Mouse (Mus musculus) cerebellum, adult (tissue): ENCODE measurements around the gene Ctbp1.

Source experiments
- ATAC-seq: cut with Nextera tagmentation; 2 replicates; pipeline ENCODE4 v1.9.2; 2017; ENCODE audit warnings: mild to moderate bottlenecking, moderate library complexity, mixed read lengths; ENCODE audit not compliant: insufficient number of reproducible peaks, low FRiP score, low TSS enrichment

Ctbp1 gene

DNA sequence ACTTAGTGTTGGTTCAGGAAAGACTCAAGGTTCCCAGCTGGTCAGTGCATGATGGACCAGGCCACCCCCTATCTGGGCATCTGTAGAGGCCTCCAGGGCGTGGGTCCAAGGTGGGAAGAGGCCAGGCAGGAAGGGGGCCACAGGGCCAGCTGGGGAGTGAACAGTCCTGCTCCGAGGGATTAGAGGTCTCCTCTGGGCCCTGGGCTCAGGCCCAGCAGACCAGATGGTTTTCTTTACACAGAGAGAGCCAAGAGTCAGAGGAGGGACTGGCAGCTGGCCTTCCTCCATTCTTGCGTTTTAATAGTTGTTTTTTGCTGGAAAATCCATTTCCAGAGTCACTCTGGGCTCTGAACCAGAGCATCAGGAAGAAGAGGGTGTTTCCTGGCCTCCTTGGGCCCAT, 29.1 kb downstream of the Ctbp1 start:
- ATAC-seq = peak; percentile 78

DNA sequence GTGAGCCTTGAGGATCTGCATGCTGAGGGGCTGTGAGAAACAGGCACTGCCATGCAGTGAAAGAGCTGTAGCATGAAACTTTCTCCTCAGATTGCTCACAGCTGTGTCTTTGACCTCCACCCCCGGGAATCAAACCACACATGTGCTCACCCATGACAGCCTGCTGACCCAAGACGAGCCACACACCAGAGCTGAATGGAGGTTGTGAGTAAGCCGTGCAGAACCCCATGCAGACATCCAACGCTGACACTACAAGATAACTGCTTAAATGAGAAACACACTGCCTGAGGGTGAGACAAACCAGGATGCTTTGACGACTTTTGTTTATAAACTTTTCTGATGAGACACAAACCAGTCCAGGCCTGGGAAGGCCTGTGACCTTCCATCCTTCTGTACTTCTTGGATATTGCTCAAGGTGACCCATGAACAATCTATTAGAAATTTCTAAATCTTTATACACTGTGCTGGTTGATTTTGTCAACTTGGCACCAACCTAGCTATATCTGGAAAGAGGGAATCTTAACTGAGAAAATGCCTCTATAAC, 30.3 kb downstream of the Ctbp1 start:
- no peak for ATAC-seq

DNA sequence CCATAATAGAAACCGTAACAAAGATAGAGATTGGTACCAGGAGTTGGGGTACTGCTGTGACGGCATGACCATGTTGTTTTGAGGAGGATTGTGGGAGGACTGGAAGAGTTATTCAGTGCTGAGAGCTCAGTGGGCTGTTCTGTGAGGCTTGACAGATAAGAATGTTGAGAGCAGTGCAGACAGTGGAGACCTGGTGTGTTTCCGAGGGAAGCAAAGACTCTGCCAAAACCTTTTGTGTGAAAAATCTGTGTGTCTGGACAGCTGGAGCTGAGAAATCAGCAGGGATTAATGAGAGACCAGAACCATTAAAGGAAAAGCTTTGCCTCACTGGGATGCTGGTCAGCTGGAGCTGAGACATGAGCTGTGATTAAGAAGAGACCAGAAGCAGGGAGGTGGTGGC, 34.9 kb downstream of the Ctbp1 start:
- ATAC-seq = no peak

DNA sequence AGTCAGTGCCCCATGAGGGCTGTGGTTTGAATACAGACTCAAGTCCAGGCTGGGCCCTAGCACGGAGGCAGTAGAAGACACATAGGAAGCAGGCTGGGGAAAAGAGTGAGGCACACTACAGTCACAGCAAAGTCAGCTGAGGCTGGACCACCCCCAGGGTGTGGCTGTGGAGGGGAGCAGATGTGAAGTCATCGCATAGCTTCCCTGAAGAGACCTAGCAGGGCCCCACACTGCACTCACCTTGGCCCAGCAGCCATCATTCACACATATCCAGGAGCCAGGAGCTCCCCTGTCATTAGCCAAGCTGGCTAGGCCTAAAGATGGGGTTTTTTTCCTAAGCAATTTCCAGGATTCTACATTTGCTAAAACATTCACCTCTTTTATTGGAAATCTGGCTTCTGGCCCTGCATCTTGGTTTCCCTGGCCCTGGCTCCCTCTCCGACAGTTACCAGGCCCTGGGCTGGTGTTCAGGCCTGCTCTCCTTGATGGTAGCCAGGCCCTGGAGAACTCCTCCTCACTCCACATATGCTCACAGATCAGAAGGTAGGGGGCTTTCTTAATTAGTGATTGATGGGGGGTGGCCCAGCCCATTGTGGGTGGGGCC, 35.6 kb downstream of the Ctbp1 start:
- no peak for ATAC-seq

DNA sequence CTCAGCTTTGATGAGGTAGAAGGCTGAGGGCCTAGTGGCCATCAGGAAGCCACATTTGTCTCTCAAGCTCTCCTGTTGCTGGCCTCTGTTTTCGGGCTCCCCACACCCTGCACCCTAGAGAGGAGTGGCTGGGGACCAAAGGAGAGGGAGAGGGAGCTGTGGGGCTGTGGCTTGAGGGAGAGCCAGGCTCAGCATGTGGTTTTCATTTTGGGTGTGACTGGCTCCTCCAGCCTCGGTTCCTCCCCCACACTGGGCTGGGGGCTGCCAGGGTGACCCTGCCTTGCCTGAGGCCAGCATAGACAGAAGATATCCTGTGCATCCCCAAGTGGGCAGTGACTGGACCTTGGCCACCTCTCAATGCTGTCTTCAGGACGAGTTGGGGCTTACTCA, 36.5 kb downstream of the Ctbp1 start:
- 0 out of 2 replicates have a peak, but pooled peaks have one; percentile 12 for ATAC-seq

DNA sequence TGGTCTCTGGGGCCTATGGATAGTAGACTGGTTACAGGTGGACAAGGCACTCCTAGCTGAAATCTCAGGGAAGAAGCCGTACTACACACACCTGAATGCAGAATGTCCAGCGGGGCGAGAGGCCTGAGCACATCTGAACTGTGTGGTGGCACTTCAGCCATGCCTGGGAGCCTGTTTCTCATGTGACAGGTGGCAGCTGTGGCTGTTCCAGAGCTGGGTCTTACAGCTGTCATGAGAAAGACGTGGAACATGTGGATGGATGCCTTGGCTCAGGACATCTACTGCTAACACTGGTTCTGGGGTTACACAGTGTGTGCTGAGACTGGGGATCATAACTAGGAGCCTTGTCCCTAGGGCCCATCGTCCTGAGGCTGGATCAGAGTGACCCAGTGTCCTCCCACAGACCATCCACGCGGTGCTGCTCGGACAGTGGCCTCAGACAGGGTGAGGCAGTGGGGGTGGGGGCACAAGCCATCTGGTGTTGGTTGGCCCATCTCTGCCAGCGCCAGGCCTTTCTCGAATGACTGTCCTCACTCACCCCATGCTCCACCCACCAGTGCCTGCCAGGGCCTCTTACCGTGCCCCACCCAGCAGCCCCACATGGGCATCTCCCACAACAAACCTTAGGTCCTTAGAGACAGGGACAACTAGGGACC, 37.1 kb downstream of the Ctbp1 start:
- peak; percentile 46; the same call in 1 of the 2 replicates for ATAC-seq

DNA sequence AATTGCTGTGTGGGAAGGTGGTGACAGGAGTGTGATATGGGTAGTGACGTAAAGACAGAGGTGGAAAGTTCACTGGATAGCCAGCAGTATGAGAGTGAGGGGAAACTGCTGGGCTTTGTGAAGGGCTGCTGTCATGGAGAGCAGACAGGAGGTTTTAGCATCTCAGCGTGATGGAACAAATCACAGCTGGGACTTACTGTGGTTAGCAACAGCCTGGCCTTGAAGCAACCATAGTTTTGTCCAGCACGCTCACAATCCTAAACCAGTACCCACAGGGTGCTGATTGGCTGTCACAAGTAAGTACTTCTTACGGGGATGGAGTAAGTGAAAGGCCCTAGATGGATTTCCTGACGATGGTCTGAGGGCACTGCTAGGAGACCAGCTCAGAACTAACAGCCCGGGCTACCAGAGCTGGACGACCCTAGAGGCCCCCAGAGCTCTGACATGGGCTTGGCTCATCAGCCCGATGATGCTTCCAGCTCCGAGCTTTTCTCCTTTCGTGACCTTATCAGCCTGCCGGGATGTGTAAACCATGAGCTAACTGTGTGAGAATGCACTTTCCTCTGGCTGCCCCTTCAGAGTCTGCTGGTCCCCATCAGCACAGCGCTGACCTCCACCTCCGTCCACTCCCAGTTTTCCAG, 40.3 kb downstream of the Ctbp1 start:
- ATAC-seq = no peak

DNA sequence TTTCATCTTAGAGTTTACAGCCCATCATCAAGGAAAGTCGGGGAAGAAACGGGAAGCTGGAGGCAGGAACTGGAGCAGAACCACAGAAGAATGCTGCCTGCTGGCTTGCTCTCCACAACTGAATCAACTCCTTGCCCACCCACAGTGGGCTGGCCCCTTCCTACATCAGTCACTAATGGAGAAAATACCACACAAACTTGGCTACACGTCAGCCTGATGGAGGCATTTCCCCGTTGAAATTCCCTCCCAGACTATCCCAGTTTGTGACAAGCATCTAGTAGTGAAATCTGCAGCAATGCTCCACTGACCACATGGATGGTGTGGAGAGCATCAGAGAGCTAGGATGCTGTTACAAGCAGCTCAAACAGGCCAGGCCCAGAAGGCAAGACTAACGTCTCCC, 42.0 kb downstream of the Ctbp1 start:
- no peak for ATAC-seq

DNA sequence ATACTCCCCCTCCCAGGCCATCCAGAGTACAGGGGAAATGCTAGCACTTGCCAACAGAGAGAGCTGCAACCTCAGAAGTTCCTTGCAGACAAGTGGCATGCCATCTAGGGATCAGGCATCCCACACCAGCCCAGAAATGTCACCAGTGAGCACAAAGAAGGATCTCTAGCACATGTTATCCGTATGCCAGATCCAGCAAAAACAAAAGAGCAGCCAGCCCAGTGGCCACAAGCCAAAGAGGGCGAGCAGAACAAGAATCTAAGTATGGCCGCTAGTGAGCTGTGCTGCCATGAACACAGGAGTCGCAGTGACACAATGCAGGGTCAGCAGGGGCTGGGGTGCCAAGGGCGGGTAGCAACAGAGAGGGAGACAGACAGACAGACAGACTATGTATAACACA, 44.5 kb downstream of the Ctbp1 start:
- no peak for ATAC-seq

DNA sequence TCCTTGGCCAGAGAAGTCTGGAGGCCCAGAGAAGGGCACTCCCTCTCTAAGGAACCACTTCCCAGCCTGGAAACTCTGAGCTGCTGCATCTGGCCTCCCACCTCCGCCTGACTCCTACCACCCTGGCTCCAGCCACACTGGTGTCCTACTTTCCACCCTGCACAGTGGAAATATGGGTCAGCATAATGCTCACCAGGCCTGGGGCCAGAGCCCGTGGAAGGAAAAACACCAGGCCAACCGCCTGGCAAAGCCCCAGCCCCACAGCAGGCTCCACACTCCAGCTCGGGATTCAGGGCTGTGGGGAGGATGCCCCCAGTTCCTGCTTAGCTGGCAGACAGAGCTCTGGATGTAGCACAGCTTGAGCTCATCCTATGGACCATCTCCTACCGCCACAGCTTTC, 46.4 kb downstream of the Ctbp1 start:
- ATAC-seq = peak; percentile 81

DNA sequence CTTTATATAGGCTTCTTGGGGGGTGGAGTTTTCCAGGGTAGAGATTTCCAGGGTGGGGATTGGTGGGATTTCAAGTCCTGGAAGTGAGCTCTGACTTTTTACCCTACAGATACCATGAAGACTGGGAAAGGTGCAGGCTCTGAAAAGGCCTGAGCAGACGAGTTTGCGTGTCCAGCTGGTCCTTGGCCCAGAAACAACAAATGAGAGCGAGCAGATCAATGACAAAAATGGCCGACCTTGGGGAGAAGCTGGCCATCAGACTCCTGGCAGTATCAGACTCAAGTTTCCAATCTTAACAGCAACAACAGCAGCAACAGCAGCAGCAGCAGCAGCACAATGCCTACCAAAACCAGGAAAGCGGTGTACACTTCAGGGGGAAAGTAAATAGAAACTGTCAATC, 49.1 kb downstream of the Ctbp1 start:
- no peak for ATAC-seq

DNA sequence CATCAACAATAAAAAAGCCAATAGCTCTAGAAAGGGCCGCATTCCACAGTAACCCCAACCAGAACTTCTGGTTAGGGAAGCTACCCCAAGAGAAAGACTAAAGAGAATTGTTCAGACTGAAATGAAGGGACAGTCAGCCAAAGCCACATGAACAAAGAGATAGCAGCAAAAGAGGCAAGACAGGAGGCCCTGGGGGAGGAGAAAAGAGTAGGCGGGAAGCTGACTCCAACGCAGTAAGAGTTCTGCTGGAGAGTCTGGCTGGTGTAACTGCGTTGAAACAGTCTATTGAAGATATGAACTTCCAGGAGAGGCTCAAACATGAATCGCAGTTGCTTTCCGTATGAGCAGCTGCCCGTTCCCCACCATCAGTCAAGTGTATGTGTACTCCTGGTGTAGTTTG, 50.3 kb downstream of the Ctbp1 start:
- ATAC-seq = no peak

DNA sequence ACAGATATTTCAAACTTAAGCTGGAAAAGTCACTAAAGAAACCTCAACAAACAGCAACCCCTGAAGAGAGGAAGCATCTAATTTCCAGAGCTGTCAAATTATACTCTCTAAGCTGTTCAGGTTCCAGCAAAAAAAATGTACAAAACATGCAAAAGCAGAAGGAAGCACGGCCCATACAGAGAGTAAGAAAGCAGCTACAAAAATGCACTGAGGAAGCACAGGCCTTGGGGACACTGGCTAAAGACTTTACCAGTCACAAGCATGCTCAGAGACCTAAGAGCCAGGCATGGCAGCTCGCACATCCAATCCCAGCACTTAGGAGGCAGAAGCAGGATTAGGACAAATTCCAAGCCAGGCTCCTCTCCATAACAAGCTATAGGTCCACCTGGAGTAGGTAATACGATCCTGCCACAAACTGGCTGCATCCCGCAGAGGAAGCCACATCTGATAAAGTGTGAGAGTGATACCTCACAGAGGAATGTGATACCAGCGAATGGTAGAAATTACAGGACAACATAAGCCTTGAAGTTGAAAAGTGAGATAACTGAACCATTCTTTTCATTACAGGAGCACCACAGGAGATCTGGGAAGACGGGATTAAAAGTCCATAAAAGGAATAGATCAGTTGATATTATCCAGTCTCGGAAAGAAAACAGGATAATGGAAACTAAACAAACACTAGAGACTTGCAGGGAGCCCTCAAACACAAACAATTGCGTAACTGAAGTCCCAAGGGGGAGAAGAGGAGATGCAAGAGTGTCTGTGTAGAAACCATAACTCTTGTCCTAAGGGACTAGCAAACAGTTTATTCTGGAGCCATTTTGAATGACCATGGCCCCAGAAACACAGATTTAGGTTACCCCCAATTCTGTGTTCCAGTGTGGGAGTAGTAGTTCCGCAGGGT, 51.7 kb downstream of the Ctbp1 start:
- no peak for ATAC-seq

DNA sequence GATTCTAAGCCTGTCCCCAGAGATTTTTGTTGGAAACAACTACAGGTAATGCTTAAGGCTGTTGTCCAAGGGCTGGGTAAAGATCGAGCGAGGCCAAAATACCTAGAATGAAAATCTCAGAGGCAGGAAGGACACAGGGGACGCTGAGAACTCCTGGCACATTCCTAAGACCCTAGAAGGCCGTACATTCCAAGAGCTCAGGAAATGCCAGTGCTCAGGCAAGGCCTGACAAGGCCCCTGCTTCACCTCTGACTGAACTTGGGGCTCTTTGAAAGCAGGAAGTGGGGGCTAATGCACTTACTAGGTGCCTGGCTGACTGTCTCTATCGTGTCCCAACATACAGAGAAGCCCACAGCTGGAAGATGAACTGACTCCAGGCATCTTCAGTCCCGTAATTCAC, 52.4 kb downstream of the Ctbp1 start:
- ATAC-seq = no peak

DNA sequence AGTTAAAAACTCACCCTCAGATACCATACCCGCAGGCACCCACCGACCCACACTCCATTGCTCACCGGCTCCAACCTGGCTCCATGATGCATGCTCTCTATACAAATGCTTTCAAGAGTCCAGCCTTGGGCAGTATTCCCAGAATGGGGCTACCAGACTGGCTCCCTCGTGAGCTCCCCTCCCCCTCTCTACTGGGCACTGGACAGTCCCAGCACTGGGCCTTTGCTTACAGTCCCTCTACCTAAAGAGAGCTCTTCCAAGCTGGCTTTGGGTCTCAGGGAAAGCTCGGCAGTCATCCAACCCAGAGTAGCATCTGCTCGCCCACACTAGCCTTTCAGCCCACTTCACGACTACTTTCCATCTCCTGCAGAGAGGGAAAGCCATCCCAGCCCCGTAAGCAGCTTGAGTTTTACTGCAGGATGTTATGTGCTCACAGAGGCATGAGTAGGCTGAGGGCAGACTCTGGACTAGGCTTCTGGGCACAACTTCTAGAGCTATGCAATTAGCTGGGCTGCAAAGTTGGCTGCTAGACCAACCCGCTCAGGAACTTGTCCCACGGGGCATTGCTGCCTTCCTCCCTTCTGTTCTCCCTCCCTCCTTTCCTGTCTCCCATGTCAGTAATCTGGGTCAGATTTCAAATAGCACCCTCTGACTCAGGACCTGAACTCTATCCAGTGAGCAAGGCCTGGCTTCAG, 54.3 kb downstream of the Ctbp1 start:
- no peak for ATAC-seq

DNA sequence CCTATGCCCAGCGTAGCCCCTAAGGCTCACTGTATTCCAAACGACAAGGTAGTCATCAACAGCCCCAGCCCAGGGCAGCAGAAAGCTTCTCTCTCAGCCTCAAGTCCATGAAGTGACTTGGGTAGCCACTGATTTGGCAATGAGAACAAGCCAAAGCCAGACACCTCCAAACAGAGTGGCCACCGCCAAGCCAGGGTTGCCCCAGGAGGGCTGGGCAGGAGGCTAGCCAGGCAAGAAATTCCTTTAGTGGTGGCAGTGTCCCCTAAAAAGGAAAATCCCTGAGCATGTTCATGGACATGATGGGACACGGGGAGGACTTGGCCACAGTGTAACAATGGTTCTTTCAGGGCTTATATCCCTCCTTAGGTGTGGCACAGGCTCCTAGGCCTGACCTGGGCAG, 55.0 kb downstream of the Ctbp1 start:
- no peak for ATAC-seq

DNA sequence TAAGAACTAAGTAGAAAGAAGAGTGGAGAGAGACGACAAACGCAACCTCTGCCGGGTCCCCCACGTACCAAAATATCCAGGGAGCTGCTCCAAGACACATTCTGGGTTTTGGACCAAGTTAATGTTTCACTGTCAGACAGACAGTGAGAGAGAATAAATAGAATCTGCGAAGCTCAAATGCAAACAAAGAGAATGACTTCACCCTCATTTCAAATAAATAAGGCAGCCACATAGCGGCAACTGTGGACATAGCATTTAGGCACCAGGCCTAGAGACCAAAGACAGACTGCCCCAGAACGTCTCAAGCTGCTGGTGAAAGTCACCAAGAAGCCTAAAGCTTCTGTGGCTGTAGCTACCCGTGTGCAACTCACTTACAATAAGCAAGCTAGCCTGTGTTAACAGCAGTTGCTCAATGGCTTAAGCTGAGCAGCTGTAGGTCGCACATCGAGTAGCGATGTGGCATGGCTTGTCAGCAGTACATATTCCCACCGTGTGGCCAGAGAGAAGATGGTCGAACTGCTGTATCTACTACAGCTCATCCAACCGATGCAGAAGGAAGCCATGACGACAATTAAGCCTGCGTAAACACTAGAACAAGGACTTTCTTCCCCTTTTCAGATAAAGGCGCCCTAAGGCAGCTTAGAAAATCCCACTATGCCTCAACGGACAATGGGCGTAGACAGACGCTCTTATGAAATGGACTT, 55.9 kb downstream of the Ctbp1 start:
- ATAC-seq = no peak

DNA sequence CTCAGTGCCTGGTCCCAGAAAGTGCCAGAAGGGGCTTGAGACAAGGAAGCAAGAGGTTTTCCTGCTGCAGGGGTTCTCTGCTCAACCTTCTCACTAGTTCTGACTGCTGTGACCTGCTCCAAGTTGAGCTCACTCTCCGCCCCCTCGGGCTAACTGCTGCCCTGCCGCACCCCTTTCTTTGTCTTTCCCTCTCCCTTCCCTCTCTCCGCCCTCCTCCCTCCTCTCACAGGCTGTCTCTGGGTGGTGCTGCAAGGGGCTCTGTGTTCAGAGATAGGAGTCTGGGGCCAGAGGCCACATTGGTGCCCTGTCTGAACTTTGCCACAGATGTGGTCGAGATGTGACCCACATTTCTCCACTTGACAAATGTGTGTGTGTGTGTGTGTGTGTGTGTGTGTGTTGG, 56.7 kb downstream of the Ctbp1 start, which contains the start of gene Spon2:
Gene Spon2 (minus strand): TSS at position 375 of the 400 bp plus-strand sequence.
- ATAC-seq = no peak

DNA sequence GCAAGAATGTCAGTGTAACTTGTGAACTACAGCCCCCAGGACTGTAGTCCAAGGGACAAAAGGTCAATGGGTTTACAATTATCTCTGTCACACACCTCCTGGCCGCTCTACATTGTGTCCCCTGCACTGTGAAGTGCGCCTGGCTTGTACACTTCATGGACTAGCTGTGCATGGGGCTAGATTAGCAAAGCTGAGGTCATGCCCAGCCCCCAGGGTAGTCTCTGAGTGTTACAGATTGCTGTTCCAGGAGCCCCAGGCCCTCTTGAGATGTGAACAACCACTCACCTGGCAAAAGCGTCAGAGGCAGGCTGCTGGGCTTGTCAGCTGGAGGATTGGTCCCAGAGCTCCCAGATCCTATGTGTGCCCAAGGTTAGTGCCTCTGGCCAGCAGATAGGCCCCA, 57.1 kb downstream of the Ctbp1 start:
- ATAC-seq = no peak
